Mouse (Mus musculus): ENCODE measurements around the gene Nceh1.
A peak's percentile ranks its signal among the peaks of the same experiment; 100 is the strongest.

The Nceh1 gene

DNA sequence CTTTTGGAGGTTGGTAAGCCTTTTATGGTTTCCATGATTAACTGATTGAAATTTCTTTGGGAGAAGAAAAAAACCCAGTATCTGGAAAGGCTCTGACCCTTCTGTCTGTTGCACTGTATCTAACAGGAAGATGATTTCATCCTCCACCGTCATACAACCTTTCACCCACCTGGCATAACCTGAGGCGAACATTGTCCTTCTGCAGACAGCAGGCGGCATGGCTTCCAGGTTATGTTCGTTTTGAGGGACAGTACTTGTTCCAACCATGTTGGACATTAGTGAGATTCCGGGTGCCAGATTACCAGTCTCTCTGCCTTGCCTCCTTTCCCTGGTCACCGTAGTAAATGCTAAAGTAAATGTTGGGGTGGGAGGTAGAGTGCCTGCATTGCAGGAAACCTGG lies 51.1 kb downstream of the Nceh1 start:
- peak; percentile 96 for DNase-seq

DNA sequence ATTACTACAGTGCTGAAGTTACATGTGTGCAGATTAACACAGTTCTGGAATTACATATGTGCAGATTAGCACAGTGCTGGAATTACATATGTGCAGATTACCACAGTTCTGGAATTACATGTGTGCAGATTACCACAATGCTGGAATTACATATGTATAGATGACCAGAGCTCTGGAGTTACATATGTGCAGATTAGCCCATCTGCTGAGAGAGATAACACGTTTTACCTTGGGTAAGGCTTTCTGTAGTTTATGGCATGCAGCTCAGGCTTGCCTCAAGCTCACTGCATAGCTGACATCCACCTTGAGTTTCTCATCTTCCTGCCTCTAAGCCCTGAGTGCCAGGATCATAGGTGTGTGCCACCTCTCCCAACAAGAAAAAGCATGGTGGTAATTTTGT lies 52.2 kb downstream of the Nceh1 start:
- peak; percentile 76 for DNase-seq

DNA sequence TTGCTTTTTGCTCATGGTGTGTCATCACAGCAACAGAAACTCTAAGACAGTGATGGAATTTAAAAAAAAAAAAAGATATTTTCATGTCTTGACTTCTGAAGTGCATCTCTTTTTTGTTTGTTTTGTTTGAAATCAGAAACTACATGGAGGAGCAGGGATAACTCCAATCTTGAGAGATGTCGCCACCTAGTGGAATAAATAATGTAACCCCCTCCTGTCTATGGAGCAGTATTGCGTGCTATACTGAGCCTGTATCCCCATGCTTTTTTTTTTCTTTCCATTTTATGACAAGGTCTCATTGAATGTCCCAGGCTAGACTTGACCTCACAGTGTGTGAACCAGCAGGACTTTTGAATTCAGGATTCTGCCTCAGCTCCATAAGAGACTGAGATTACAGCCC lies 54.5 kb downstream of the Nceh1 start:
- DNase-seq, result peak; percentile 84

DNA sequence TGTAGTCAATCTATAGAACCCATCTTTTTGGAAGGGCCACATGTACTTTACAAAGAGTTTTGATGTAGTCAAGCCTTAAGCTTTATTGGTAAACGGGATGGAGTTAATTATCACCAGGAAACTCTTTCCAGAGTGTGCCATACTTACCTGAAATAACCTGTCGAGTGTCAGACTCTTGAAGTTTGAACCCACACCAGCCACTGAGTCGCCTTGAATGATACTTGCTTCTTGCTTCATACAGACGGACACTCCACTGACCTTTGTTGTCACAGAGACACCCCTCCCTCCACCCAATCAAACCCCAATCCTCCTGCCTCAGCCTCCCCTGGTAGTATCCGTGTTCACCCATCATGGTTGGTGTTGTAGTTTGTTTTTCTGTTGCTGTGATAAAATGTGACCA lies 55.8 kb downstream of the Nceh1 start:
- no peak for DNase-seq

DNA sequence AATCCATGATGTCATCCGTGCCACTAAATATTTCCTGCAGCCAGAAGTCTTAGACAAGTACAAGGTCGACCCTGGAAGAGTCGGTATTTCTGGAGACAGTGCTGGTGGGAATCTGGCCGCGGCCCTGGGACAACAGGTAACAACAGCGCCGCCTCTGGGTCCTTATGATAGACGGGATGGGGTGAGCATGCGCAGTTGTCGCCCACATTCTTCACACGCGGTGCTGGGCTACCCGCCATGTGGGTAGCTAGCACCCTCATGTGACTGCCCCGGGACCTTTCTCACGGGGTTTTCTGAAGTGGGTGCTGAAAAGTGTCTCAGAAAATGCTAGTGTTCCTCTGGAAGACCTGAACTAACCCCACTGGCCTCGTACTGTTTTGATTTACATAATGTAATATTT lies 56.8 kb downstream of the Nceh1 start:
- peak; percentile 98 for DNase-seq

DNA sequence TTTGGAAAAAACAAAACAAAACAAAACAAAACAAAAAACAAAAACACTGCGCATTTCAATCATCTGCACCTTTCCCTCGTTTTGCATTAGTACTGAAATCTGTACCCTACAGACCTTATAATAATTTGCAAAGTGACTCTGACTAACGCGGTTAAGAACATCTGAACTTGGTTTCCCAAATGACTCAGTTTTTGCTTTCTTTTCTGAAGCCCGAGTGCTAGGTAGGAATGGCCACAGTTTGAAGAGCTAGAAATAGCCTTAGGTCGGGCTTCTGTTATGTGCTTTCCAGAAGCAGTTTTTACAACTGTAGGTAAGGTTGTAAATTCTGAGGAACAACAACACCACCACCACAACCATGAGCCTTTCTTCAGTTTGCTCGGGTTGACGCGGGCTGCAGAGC lies 59.1 kb downstream of the Nceh1 start:
- no peak for DNase-seq

DNA sequence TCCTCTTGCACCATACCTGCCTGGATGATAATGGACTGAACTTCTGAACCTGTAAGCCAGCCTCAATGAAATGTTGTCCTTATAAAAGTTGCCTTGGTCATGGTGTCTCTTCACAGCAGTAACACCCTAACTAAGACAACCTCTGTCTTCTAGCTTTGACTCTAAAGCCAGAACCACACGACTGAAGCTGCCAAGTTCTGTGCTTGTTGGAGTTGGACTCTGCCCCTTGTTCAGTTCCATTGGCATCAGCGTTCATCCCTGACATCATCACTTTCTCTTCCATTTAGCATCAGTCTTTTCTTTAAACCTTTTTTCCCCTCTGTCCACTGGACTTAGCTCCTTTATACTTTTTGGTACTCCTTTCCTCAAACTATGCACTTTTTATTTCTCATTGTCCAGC lies 63.4 kb downstream of the Nceh1 start:
- peak; percentile 63 for DNase-seq

DNA sequence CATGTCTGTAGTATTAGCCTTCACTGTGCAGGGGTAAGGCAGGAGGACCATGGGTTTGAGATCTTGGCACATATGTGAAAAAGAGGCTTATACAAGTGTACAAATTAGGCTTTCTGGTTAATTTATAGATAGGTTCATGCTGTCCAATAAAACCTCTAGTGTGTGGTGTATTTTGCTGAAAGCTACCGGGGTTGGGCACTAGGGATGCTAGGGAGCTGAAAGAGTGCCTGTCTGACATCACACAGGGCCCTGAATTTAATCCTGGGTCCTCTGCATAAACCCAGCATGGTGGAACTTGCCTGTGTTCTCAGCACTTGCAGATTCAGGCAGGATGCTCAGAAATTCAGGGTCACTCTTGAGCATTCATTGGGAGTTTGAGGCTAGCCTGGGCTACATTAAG lies 65.0 kb downstream of the Nceh1 start:
- peak; percentile 80 for DNase-seq

DNA sequence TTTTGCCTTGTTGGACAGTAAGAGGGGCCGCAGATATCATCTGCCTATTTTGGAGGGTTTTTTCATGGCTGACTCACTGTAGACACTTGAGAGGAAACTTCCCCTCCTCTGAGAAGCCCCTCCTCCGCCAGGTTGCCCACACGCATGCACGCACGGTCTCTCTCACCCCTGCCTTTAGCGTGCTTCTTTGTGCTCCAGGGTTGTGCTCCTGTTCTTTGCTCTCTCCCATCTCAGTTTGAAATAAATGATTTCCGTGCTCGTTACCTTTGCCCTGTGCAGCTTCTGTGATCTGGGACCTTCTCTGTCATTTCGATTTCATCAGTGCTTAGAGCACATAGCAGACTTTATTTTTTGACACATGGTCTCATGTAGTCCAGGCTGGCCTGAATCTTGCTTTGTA lies 66.3 kb downstream of the Nceh1 start:
- peak; percentile 75 for DNase-seq

DNA sequence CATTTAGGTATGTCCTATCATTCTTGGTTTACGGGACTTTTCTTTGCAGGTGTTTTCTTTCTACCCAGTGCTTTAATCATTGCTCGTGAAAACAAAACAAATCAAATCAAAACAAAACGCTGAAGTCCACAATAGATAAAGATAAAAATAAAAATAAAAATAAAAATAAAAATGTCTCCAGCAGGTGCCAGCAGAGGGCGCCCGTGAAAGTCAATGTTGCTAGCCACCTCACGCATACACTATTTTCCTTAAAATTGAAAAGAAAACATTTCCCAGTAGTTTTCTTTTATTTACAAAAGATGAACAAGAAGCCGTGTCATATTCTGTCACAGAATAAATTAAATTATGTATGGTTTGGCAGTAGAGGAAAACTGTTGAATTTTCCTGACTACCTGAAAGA lies 68.2 kb downstream of the Nceh1 start:
- no peak for DNase-seq

DNA sequence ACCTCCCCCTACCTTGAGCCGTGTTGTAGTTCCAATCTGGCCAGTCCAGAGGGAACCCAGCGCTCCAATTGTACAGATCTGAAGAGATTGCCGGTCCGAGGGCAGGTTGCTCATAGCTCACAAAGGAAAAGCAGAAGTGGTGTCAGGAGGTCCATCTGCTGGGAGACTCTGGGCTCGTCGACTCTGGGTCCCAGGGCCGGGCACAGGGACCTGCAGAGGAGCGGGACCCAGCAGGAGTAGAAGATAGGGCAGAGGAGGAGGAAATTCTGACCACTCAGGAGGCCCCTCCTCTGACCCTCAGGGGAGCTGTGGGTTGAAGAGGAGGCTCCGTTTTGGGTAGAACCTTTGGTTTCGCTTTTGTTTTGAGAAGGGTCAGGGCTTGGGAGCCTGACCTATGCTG lies 75.7 kb downstream of the Nceh1 start:
- DNase-seq, result peak; percentile 88

DNA sequence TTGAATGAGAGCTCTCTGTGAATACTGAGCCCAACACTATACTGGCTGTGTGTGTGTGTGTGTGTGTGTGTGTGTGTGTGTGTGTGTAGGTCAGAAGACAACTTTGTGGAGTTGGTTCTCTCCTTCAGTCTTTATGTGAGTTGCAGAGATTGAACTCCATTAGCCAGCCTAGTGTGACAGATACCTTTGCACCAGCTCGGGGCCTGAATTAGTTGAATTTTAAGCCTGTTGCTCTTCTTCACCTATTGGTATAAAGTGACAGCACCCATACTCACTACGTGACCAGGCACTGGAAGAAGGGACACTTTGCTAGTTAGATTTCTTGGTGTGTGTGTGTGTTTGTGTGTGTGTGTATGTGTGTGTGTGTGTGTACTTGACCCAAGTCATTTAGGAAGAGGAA lies 77.6 kb downstream of the Nceh1 start:
- peak; percentile 51 for DNase-seq

DNA sequence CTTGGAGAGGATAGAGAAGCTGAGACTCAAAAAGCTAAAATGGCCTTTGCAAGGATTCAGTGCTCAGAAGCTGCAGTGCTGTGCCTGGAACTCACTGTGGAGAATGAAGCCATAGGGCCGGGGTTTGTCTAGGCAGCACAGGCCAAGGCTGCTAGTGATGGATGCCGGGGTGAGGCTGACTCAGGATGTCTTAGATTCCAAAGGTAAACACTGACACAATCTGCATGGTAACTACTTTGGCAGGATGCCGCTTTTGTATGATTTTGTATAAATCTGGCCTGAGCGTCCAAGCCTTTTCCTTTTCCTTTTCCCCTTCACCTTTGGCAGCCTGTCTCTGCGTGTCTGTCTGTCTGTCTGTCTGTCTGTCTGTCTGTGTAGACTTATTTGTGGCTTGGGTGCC lies 84.6 kb downstream of the Nceh1 start:
- peak; percentile 95 for DNase-seq

DNA sequence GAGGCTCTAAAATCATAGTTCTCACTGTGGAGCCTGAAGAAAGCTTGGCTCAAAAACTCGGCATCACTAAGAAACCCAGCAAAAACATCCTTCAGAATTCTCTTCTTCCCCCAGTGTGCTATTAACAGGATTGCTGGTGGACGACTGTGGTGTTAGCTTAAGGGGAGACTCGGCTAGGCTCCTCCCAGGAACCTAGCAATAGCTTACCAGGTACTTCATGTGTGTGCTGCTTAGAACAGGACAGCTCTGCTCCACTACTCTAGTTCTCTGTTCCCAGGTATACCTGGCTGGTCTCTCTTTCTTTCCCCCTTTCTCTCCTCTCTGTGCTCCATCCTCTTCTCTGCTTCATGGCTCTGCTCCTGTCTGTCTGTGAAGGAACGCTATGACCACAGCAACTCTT lies 85.1 kb downstream of the Nceh1 start:
- DNase-seq, result no peak

DNA sequence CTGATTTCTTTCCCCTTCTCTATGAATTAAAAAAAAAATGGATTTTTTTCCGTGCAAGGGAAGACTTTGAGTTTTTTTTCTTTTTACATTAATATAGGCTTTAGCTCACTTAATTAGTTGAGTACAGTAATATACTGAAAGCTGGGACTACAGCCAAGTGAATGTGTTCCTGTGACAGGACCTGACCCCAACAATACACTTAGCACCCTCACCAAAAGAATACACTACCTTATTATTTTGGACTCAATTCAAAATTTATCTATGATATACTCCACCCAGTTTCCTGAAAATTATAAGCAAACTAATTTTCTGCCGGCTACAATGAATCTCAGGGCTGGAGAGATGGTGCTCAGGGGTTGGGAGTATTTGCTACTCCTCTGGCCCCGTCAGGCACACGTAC lies 86.4 kb downstream of the Nceh1 start:
- peak; percentile 33 for DNase-seq

DNA sequence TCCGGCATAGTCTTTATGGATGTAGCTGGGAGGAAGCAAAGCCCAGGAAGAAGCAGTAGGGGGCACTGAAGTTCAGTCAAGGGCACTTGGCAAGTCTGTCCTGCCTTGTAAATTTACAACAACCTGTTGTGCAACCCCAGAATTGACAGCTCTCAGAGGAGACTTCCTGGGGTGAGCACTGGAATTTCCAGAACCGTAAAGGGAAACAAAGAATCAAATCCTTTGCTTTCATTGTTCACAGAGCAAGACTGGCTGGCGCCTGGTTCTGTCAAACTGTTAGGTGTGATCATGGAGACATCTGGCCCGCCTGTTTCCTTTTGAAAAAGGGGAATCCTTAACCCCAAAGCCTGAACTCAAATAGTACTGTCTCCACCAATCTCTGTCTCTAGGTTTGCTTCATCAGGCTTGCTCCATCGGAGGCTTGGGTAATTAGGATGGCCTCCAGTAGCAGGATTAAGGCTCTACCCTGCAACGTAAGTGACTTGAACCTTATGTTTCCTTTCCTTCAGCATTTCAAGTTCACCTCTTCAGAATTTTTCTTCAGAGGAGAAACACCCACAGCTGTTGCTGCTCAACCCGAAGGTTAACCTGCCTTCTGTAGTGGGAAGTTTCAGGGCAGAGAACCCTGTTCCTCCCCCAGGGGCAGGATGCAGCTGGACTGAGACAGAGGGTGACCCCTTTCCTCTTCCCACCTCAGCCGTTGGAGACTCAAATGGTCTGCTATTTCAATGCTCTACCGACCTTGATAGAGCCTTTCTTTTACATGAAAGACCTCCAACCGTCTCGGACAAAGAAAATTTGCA lies 87.6 kb downstream of the Nceh1 start:
- DNase-seq, result peak; percentile 98

DNA sequence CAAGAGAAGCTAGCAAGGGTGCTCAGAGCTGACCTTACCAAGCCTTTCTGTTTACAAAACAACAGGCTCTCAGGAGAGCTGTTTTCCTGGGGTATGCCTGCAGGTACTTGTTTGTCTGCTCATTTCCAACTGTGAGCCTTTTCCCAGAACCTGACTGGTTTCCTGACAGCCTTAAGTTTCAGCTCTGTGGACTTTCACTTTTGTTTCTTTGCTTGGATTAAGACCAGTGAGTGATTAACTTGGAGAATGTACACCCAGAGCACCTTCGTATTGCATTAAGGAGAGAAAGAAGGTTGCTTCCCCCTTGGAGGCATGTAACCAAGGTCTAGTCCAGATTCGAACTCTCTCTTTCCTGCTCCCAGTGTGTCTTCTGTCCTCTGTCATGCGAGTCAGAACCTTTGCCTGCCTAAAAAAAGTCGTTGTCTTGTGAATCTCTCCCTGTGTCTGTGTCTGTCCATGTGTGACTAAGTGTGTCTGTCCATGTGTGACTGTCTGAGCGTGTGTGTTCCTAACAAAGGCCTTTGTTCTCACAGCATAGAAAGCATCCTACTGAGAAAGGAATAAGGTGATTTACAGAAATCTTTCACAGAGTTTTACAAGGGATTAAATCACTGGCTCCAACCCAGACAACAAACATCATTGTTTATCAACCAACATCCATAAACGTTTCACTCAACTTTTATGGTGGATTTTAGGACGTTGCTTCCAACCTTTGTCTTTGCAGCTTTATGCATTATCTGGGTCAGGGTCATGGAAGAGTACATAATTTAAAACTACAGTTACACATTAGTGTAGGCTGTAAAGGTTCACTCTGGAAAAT lies 90.4 kb downstream of the Nceh1 start:
- DNase-seq, result peak; percentile 88

DNA sequence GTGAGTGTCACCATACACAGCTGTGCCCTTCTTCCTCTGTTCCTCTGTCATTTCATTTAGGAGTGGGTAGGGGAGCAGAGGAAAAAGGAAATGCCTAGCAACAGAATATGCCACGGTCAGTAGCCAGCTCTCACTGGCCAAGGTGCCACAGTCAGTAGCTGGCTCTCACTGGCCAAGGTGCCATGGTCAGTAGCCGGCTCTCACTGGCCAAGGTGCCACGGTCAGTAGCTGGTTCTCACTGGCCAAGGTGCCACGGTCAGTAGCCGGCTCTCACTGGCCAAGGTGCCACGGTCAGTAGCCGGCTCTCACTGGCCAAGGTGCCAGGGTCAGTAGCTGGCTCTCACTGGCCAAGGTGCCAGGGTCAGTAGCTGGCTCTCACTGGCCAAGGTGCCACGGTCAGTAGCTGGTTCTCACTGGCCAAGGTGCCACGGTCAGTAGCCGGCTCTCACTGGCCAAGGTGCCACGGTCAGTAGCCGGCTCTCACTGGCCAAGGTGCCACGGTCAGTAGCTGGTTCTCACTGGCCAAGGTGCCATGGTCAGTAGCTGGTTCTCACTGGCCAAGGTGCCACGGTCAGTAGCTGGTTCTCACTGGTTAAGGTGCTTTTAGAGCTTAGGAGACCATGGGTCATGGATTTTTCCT lies 96.6 kb downstream of the Nceh1 start:
- peak; percentile 83 for DNase-seq

DNA sequence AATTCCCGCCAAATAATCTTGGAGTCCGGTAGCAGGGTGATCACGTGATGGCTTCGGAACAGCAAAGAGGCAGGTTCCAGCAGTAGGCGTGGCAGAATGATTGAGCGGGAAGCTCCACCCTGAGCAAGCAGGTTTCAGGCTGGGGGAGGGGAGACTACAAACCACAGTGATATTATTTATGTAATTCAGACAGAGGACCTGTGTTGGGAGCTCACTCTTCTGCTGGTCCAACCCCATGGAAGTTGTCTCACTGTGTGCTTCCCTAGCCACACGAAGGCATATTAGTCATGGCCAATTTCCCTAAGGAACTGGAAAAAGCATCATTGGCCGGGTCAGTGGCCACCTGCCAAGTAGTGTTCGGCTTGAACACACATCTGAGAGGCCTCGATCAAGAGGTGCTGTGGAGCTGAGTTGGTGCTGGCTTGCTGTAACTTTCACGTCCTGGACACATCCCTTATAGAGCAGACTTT lies 97.5 kb downstream of the Nceh1 start:
- DNase-seq, result peak; percentile 98

DNA sequence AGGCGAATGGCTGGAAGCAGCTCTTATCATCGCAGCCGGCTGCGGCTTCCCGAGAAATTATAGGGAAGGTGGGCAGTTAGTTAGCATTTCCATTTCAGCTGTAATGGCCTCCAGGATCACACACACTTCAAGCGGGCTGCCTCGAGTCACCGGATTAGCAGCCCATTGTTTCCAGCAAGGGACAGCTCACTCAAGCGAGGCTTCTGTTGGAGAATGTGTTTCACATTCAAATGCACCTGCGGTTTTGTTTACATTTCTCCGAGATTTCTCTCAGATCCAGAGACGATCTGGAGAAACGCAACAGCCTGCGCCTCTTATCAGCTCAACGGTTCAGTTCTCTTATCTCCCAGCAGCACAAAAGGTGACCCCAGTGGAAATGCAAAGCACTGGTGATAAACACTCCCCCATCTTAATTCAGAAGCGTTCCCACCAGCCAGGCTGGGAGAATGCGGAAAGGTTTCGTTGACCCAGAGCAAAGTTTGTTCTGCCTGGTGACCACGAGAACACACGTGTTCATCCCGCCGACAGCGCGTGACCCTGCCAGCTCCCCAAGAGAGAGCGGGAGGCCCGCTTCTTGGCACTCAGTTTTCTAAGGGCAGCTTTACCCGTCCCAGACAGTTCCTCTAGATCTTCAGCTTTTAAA lies 100.4 kb downstream of the Nceh1 start:
- DNase-seq, result peak; percentile 96

DNA sequence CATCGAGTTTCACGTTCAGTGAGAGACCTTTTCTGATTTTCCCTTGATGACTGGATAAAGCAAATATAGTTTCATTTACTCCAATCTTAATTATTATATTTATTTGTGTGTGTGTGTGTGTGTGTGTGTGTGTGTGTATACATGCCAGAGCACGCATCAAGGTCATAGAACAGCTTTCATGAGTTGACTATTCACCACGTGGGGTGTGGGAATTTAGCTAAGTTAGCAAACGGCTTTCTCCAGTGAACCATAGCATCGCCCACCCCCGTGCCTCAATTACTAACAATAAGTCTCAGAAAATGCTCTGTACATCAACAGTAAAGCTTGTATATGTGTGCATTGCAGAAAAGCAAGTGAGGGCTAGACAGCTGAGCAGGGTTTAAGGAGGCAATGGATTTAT lies 101.0 kb downstream of the Nceh1 start:
- peak; percentile 6 for DNase-seq

DNA sequence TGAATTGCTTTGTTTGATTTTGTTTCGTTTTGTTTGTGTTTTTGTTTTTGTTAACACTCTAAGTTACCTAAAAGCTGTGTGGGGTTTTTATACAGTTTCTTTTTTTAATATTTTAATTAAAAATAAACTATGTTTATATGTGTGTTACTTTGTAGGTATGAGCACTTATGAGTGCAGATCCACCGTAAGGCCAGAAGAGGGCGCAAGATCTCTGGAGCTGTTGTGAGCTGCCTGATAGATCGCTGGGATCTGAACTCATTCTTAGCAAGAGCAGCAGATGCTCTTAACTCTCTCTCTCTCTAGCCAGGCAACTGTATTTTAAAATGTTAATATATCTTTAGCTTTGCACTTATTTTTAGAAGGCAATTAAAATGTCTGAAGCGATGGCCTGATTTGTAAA lies 101.5 kb downstream of the Nceh1 start:
- peak; percentile 27 for DNase-seq

DNA sequence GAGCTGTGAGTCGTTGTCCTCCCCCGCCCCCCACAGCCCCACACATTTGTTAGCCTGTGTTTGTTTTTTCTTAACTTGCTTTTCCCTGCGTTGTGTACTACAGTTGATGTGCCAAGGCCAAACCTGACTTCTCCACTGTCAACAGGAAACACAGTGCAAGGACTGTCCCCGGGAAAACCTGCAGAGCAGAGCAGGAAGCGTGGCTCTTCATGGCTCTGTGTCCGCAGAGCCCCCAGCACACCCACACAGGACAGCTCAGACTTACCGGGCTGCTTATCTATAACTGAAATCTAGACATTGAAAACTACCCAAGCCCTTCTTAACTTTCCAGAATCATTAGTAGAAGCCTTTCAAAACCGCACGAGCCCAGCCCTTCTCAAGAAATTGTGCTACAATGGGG lies 102.3 kb downstream of the Nceh1 start:
- DNase-seq, result peak; percentile 94

All from heart, adult 11 months (tissue).